Mouse (Mus musculus) embryonic stem cell, embryonic (primary cell): ENCODE results near the gene Oser1.

Source experiments
- CTCF ChIA-PET, 4 experiments: fragments of 300-600 bp in 2 of 4; fragments of 350-600 bp in 2 of 4; sonication (Branson Sonifier 250); formaldehyde crosslinking; loops; one replicate each; lab custom pipeline; 2022; ENCODE audit warnings: inconsistent platforms in 2 of 4; lab: Charles Lee
- POLR2A ChIA-PET, 4 experiments: fragments of 300-600 bp in 2 of 4; fragments of 350-600 bp in 2 of 4; sonication (Branson Sonifier 250); formaldehyde crosslinking; loops; one replicate each; lab custom pipeline; 2022; ENCODE audit warnings: antibody characterized with exemption in 4 of 4, inconsistent platforms in 1 of 4; lab: Charles Lee

Oser1 gene

DNA sequence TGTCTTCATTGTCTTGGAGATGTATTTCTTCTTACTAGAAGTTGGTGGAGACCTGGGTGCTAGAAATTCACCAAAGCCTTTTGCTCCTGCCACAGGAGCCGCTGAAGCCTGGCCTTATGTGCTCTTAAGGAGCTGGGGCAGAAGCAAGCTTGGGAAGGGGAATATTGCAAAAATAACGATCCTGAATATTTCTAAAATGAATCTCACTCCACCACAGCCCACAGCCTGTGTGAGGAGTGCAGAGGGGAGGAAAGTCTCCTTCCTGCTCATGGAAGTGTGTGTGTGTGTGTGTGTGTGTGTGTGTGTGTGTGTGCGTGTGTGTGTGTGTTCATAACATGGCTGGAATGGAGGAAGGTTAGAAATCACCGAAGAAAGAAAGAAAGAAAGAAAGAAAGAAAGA is 25.7 kb downstream of the Oser1 start:
- ChIA-PET CTCF (interaction anchor here in 2 of 4 experiments (0.7 to 8.2 kb wide), 5 partner anchors 49 to 468 kb away, joined by 3 to 153 read pairs (median 3); partner anchors contain the start of gene Srsf6 (in 1 of the 2)), POLR2A (interaction anchor here in 3 of 4 experiments (0.6 to 1.9 kb wide), 5 partner anchors 20 to 733 kb away, joined by 4 to 10 read pairs (median 6); no protein-coding TSS in a partner anchor)

DNA sequence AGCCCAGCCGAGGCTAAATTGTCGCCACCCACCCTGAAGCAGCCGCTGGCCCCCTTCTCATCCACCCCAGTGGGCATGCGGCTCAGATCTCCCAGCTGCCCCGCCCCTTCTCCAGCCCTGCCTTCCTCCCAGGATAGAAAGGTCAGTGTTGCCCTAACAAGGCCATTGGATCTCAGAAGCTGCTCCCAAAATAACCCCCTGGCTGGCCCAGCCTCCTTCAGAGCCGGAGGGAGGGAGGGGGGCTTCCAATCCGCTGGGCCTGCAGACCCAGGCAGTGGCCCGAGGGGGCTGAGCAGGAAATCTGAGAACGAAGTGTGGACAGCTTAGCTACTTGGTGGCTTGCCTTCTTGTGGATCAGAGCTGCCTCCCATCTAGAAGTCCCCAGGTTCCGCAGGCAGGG is 26.6 kb downstream of the Oser1 start, which contains the start of gene Jph2:
Gene Jph2, minus strand, starts transcription at position 89 of the 400 bp plus-strand sequence.
- POLR2A ChIA-PET: interaction anchor here in 3 of 4 experiments (0.6 to 1.9 kb wide), 6 partner anchors 11 to 538 kb away, joined by 3 to 10 read pairs (median 3); partner anchors contain the start of gene Srsf6 (in 1 of the 3)
- CTCF ChIA-PET: interaction anchor here (0.6 to 8.2 kb wide), 8 partner anchors 55 to 467 kb away, joined by 3 to 153 read pairs (median 6); partner anchors contain the start of gene Srsf6 (in 1 of the 4)

DNA sequence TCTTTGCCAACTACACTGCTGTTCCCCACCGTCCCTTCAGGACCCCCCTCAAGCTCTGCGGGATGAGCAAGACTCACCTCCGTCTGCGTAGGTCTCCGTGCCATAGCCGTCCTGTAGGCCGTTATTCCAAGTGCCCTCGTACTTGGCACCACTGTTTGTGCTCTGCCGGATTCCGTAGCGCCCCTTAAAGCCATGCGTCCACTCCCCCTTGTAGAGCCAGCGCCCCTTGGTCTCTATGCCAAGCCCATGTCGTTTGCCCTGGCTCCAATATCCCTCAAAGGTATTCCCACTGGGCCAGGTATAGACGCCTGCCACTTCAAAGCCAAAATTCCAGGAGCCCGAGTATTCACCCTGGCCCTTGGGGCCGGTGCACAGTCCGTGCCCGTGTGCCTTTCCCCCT is 27.4 kb downstream of the Oser1 start:
- ChIA-PET CTCF (interaction anchor here (0.6 to 8.2 kb wide), 6 partner anchors 54 to 285 kb away, joined by 3 to 145 read pairs (median 6); no protein-coding TSS in a partner anchor), POLR2A (interaction anchor here in 3 of 4 experiments (0.6 to 1.9 kb wide), 3 partner anchors 10 to 79 kb away, joined by 3 to 10 read pairs (median 3); no protein-coding TSS in a partner anchor)

DNA sequence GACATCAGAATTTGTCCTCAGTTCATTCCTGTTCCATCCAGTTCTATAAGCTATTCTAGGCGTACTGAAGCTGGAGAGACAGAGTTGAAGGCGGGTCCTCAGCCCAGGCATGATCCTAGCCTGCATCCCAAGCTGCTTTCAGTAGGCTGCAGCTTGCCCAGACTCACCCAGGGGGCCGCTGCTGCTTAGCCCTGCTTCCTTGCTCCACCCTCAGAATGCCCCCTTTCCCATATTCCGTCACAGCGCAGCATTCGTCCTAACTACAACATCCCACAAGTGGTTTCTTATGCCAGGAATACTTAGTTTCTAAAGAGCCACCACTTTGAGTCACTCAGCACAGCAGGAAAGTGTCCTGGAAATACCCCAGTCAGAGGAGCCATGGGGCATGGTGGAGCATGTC is 29.5 kb downstream of the Oser1 start:
- POLR2A ChIA-PET: interaction anchor here in 1 of 4 experiments (0.9 kb wide), 1 partner anchor 24 kb away, joined by 3 read pairs; no protein-coding TSS in a partner anchor
- CTCF ChIA-PET: no interaction called here

DNA sequence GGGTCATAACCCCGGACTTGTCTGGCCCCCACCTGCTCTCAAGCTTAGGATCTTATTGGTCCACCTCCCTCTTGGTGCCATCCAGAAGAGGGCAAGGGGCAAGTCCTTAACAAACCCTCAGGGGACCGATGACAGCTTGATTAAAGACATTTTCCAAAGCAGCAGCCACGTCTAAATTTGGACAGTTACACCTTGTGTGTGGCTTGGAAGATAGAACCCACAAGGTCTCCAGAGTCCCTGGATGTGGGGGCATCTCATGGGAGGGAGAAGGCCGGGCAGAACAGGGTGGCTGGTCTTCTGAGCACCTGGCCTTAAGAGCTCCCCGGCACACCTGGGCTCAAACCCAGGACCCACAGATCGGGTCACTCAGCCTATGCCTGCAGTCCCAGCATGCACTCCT is 30.5 kb downstream of the Oser1 start:
- ChIA-PET POLR2A (interaction anchor here in 1 of 4 experiments (0.6 kb wide), 1 partner anchor 400 kb away, joined by 4 read pairs; no protein-coding TSS in a partner anchor), CTCF (interaction anchor here in 1 of 4 experiments (1.3 kb wide), 1 partner anchor 47 kb away, joined by 3 read pairs; no protein-coding TSS in a partner anchor)

DNA sequence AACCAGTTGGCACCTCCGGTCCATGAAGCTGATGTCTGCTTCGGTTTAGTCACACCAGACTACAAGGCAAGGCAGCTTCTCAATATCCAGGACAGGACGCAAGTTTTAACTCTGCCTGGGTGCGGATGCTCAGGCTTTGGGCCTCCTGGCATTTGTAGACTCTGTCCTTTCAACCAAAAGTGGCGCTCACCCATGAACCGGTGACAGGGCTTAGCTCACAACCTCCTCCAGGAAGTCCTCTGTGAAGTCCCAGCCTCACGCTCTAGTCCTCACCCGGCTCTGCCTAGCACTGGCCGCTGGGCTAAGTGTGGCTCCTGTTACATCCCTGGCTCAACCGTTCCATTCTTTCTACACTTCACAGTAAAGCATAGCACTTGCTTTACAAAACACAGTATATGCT is 31.3 kb downstream of the Oser1 start:
- CTCF ChIA-PET: interaction anchor here in 2 of 4 experiments (0.7 to 1.3 kb wide), 2 partner anchors 46 to 839 kb away, joined by 3 read pairs; no protein-coding TSS in a partner anchor
- POLR2A ChIA-PET: interaction anchor here in 2 of 4 experiments (0.6 to 1.2 kb wide), 2 partner anchors 26 to 399 kb away, joined by 3 to 4 read pairs; no protein-coding TSS in a partner anchor

DNA sequence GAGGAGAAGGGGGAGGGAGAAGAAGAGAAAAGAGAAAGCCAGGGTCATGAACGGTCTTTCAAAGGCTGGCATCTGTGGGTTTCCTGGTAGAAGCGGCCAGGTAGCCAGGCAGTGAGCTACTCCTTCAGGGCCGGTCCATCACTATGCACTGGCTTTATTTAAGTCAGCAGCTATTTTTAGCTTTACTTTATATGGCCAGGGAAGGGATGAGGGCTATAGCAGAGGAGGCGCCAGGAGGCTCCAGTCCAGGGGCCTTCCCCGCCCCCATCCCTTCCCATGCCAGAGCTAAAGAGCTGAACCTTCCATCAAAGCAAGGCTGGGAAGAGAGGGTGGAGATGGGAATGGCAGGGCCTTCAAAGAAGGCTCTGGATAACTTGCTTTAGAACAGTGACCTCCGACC is 32.1 kb downstream of the Oser1 start:
- ChIA-PET POLR2A (interaction anchor here in 2 of 4 experiments (0.6 to 1.3 kb wide), 3 partner anchors 27 to 462 kb away, joined by 3 read pairs; no protein-coding TSS in a partner anchor), CTCF (interaction anchor here in 2 of 4 experiments (0.7 to 1.2 kb wide), 2 partner anchors 9 to 838 kb away, joined by 3 to 8 read pairs; no protein-coding TSS in a partner anchor)

DNA sequence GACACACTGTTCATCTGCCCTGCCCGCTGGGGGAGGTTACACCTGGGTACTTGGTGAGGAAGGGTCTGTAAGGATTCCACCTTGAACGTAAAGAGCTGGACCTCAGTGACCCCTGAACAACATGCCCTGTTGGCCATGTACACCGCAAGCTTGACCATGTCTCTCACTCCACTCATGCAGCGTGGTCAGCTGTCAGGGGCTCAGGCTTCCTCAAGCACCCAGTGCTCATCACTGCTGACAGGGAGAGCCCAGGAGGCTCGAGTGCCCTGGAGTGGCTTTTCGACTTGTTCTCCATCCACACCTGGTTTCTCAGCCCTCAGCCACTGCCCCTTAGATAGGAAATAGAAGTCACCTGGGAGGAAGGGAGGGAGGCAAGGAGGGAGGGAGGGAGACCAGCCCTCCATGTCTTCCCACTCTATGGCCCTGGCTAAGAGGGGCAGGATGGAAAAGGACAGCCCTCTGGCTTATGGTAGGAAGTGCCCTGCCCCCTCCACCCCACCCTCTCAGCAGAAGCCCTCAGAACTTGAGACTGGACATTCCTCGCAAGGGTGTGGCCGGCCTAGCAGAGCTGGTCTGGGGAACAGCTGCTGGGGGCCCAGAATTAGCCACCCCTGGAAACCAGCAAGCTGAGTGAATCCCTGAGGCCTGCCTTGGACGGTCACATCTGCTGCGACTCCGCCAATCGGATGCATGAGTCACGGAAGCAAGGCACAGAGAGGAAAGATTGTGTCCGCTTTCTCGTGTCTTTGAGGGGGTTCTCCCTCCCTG is 37.9 kb downstream of the Oser1 start:
- POLR2A ChIA-PET: interaction anchor here (0.6 to 1.6 kb wide), 11 partner anchors 10 to 248 kb away, joined by 3 to 8 read pairs (median 3); partner anchors contain the start of gene Jph2 (in 1 of the 4)
- CTCF ChIA-PET: interaction anchor here in 3 of 4 experiments (0.8 to 1.7 kb wide), 6 partner anchors 14 to 285 kb away, joined by 3 to 8 read pairs (median 4); partner anchors contain the start of gene Fitm2 (in 1 of the 3)

DNA sequence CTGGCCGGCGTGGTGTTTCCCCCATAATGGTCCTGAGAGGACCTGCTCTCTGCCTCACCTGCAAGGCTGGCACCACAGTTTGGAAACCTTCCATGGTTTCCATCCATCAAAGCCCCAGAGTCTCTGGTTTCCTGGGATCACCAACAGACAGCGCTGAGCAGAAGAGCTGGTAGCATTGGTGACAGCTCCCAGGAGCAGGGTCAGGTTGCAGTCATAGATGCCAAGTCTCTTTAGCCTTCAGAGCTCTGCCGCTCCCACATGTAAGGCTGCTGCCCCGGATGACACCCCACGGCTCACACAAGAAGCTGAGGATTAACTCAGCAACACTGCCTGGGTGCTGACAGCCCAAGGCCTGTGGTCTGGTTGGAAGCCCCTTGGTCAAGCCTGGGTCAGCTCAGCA is 39.4 kb downstream of the Oser1 start:
- CTCF ChIA-PET: interaction anchor here in 2 of 4 experiments (0.6 to 1.4 kb wide), 4 partner anchors 34 to 697 kb away, joined by 3 to 6 read pairs (median 4); no protein-coding TSS in a partner anchor

DNA sequence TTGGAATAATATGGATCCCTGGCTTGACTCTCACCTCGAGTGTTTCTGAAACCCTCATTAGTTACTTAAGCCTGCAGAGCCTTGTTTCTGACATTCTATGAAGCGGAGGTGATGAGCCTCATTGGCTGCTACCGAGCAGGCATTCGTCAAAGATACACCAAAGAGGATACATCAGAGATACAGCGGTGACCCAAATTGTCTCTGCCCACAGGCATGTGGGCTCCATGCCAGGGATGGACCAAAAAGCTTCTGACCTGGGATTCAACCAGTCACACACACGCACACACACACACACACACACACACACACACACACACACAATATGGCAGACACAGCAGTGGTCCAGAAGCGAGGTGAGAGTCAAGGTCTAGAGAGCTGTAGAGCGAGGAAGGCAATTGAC is 43.3 kb downstream of the Oser1 start:
- CTCF ChIA-PET: interaction anchor here in 2 of 4 experiments (0.5 to 2.3 kb wide), 3 partner anchors 19 to 280 kb away, joined by 3 to 12 read pairs (median 4); no protein-coding TSS in a partner anchor

More for the DNA sequence above, 39.4 kb downstream of the Oser1 start:
- POLR2A ChIA-PET: interaction anchor here in 3 of 4 experiments (0.9 to 1.3 kb wide), 4 partner anchors 33 to 265 kb away, joined by 3 read pairs; no protein-coding TSS in a partner anchor

DNA sequence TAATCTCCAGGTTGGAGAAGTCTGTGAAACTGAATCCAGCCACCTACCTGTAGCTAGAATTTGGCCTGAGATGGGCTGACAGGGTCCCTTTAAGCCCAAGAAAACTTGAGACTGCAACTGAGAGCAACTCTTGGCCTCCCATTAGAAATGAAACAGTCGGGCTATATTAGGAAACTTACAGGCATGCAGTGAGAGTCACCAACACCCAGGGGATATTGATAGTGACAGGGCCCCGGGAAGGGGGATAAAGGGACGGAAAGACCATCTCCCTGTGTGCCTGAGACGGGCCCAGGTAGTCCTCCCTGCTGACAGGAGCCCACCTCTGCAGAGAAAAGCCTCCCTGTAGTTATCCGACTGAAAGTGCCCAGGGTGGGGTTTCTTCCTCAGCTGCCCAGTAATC is 45.1 kb downstream of the Oser1 start:
- ChIA-PET POLR2A (interaction anchor here in 1 of 4 experiments (1.2 kb wide), 1 partner anchor 59 kb away, joined by 3 read pairs; no protein-coding TSS in a partner anchor), CTCF (interaction anchor here in 3 of 4 experiments (0.7 to 1.5 kb wide), 4 partner anchors 22 to 284 kb away, joined by 3 to 5 read pairs (median 3); no protein-coding TSS in a partner anchor)

More for the DNA sequence above, 43.3 kb downstream of the Oser1 start:
- POLR2A ChIA-PET: interaction anchor here in 3 of 4 experiments (0.7 to 1.5 kb wide), 5 partner anchors 9 to 1554 kb away, joined by 3 to 6 read pairs (median 4); no protein-coding TSS in a partner anchor

DNA sequence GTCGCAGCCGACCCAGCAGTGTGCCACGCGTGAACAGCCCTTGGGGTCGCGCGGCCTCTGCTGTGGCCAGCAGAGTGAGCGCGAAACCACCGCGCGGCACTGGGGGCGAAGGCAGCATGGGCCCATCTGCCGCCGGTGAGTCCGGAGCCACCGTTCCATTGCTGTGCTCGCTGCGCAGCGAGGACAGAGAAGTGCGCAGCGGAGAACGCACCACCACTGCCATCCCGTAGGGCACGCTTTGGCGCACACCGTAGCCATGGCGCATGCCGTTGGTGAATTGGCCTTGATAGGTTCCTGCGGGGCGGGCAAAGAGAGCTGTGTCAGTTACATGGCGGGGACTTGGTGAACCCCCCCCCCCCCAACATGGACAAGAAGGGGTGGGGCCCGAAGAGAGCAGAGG is 48.4 kb downstream of the Oser1 start:
- POLR2A ChIA-PET: interaction anchor here in 3 of 4 experiments (0.6 to 1.4 kb wide), 6 partner anchors 10 to 444 kb away, joined by 3 to 4 read pairs (median 3); no protein-coding TSS in a partner anchor
- CTCF ChIA-PET: interaction anchor here in 1 of 4 experiments (1.0 kb wide), 2 partner anchors 24 to 25 kb away, joined by 3 to 4 read pairs; no protein-coding TSS in a partner anchor

DNA sequence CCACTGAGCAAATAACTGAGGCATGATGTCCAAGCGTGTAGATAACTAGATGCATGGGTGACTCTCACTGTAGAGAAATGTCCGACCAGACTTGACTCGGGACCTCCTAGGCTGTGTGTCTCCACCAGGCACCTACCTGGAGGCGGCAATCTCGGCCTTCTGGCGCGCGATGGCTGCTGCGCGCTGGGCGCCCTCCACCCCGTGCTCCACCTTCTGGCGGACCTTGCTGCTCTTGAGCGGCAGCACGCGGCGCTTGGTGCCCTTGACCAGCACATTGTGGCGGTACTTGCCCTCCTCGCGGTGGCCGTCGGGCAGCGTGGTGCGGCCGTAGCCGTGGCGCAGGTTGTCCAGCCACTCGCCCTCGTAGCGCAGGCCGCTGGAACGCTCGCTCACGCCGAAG is 49.0 kb downstream of the Oser1 start:
- POLR2A ChIA-PET: interaction anchor here in 2 of 4 experiments (0.5 to 1.1 kb wide), 2 partner anchors 11 to 166 kb away, joined by 3 read pairs; no protein-coding TSS in a partner anchor

DNA sequence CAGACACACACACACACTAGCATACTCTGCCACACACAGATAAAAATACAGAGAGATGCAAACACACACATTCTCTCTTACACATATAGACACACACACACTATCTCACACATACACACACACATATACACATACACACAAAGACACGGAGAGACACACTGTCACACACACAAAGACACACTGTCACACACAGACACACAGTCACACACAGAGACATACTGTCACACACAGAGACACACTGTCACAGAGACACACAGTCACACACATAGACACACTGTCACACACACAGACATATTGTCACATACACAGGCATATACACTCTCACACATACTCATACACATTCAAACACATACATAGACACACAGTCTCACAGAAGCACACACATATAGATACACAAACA is 51.9 kb downstream of the Oser1 start:
- CTCF ChIA-PET: interaction anchor here in 1 of 4 experiments (0.7 kb wide), 1 partner anchor 9 kb away, joined by 3 read pairs; no protein-coding TSS in a partner anchor
- POLR2A ChIA-PET: no interaction called here

More for the DNA sequence above, 49.0 kb downstream of the Oser1 start:
- CTCF ChIA-PET: interaction anchor here in 1 of 4 experiments (1.0 kb wide), 1 partner anchor 26 kb away, joined by 3 read pairs; no protein-coding TSS in a partner anchor

DNA sequence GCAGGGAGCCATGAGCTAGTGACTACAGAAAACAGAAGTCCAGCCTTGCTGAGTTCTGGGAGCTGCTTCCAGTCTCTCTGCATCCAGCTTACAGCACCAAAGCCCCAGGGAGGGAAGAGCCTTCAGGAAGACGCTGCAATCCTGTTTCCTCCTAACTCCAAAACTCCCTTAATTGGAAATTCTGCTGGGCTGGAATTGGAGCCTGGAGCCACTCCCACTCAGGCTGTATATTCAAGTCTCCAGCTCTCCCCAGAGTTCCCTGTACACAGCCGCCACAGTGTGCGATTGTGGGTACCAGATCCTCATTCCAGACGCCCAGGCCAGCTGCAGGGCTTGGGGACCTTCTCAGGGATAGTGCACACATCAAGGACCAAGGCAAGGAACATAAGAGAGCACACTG is 54.3 kb downstream of the Oser1 start:
- CTCF ChIA-PET: interaction anchor here (0.6 to 1.4 kb wide), 6 partner anchors 16 to 466 kb away, joined by 3 to 6 read pairs (median 4); no protein-coding TSS in a partner anchor

DNA sequence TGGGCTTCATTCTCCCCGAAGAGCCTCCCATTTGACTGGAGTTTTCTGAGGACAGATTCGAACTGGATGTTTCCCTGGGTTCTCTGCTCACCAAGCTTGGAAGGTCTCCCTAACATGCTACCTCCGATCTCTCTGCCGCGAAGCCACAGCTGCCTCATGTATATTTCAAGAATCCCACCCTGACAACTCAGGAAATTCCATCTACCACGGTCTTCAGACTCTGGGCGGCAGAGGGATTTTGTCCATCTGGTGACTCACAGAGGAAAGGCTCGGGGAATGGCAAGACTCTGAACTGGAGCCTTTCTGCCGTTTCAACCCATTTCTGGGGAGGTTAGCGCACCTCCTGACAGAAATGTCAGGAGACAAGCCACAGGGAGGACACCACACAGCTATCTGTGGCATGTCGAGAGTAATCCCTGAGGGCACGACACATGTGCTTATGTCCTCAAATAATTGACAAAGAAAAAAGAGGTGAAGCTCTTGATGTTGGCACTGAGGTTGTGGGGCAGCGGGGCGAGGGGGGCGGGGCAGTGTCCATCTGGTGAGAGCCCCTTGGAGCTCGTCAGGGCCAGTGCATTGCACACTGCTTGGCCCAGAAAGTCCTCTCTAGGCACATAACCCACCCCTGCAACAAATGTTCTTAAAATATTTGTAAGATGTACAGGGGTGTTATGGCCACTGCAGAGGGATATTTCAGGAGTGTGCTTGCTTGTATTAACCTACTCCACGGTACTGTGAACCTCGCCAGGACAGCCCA is 59.5 kb downstream of the Oser1 start:
- POLR2A ChIA-PET: interaction anchor here in 2 of 4 experiments (0.6 to 0.7 kb wide), 2 partner anchors 77 to 487 kb away, joined by 3 read pairs; no protein-coding TSS in a partner anchor
- CTCF ChIA-PET: no interaction called here

More for the DNA sequence above, 54.3 kb downstream of the Oser1 start:
- POLR2A ChIA-PET: interaction anchor here in 3 of 4 experiments (0.6 to 1.1 kb wide), 6 partner anchors 11 to 308 kb away, joined by 3 to 5 read pairs (median 3); no protein-coding TSS in a partner anchor
